Mouse (Mus musculus) E14TG2a.4 (cell line): Measurements from ENCODE around the gene Rps27.

Source experiments
- CTCF ChIP-seq: conservative IDR thresholded peaks from 2 replicates; pipeline ENCODE4 v1.5.1; 2014; ENCODE audit warnings: low read length
- NANOG ChIP-seq: IDR thresholded peaks from 2 replicates; pipeline ENCODE4 v1.6.1; 2014; ENCODE audit warnings: borderline replicate concordance, low read length, mixed read lengths
- POU5F1 ChIP-seq: IDR thresholded peaks from 2 replicates; pipeline ENCODE4 v1.6.1; 2014; ENCODE audit warnings: low read length, borderline replicate concordance

DNA sequence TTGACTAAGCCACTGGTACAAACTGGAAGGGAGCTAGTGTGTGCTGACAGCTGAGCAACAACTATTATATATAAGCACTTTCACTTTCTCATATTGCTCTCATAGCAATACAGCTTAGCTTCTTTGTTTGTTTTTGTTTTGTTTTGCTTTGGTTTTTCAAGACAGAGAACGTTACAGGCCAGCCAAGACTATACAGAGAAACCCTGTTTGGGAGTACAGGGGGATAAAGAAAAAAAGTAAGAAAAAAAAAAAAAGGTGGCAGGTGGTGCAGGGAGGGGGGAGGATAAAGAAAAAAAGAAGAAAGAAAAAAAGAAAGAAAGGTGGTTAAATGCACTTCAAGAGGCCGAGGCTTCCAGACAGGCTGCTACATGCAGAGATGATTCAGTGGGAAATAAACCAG lies 32.0 kb upstream of the Rps27 start:
- TF ChIP-seq CTCF (no peak), POU5F1 (no peak), NANOG (no peak)
